Mouse (Mus musculus) heart, embryonic 16.5 days (tissue): ENCODE measurements at regions not wholly inside any gene's neighbourhood (a gene's known extent, or its start where the extent isn't known, plus 50 kb on each side); places are given as distances from the start of the nearest gene placed in this dataset.

ENCODE experiments used
- ATAC-seq: fragments of 200-750 bp; cut with Nextera tagmentation; replicated peaks from 2 replicates; pipeline ENCODE4 v1.8.0; 2017; ENCODE audit warnings: moderate number of reproducible peaks; ENCODE audit not compliant: insufficient read depth, low FRiP score; ENCODE audit errors: extremely low read depth
- H3K27ac ChIP-seq: fragments of 300-500 bp; sonication (generic); 2 replicates; pipeline ENCODE4 v1.5.1; 2014; ENCODE audit warnings: mild to moderate bottlenecking, low read length, control low read depth, moderate library complexity
- H3K27me3 ChIP-seq: fragments of 300-500 bp; sonication (generic); 2 replicates; pipeline ENCODE4 v1.6.1; 2014; ENCODE audit warnings: low read length, mixed read lengths; ENCODE audit not compliant: control insufficient read depth, insufficient read depth
- H3K36me3 ChIP-seq: fragments of 300-500 bp; sonication (generic); 2 replicates; pipeline ENCODE4 v1.6.1; 2014; ENCODE audit not compliant: control insufficient read depth, insufficient read depth
- H3K4me1 ChIP-seq: fragments of 300-500 bp; sonication (generic); 2 replicates; pipeline ENCODE4 v1.6.1; 2014; ENCODE audit warnings: low read length, mixed read lengths; ENCODE audit not compliant: control insufficient read depth, insufficient read depth
- H3K4me2 ChIP-seq: fragments of 300-500 bp; sonication (generic); 2 replicates; pipeline ENCODE4 v1.6.1; 2014; ENCODE audit warnings: low read depth, mild to moderate bottlenecking, control low read depth, low read length
- H3K4me3 ChIP-seq: fragments of 300-500 bp; sonication (generic); 2 replicates; pipeline ENCODE4 v1.5.1; 2014; ENCODE audit warnings: mild to moderate bottlenecking, control low read depth, low read length
- H3K9ac ChIP-seq: fragments of 300-500 bp; sonication (generic); 2 replicates; pipeline ENCODE4 v1.6.1; 2014; ENCODE audit warnings: low read length, control low read depth
- H3K9me3 ChIP-seq: fragments of 300-500 bp; sonication (generic); replicated peaks from 2 replicates; pipeline ENCODE4 v1.6.1; 2016; ENCODE audit warnings: low read length; ENCODE audit not compliant: control insufficient read depth
- WGBS: fragments of 180-500 bp; shearing (Covaris S2); extraction: QIAGEN DNeasy Blood & Tissue Kit; methylation state at CpG from one replicate; pipeline ENCODE4 v1.1.7; 2014; 5-methylcytosine and 5-hydroxymethylcytosine counted together

DNA sequence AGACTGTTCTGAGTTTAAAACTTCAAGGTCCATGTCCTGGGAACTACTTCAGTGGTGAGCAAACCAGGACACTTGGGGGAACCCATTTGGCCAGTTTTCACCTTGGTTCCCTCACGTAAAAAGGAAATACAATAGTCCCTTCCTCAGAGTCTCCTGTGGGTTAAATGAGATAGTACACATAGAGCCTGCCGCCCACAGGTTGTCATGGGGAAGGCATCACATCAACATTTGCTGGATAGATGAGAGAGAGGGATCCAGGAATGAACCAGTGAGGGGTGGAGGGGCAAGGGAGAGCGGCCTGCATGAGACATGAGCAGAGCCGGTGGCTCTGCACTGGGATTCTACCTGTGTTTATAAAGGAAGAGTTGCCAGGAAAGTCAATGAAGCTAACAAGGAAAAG, 201.5 kb downstream of the Pten start:
- no peaks in the 10 kb centered on the region for H3K9me3 ChIP-seq

DNA sequence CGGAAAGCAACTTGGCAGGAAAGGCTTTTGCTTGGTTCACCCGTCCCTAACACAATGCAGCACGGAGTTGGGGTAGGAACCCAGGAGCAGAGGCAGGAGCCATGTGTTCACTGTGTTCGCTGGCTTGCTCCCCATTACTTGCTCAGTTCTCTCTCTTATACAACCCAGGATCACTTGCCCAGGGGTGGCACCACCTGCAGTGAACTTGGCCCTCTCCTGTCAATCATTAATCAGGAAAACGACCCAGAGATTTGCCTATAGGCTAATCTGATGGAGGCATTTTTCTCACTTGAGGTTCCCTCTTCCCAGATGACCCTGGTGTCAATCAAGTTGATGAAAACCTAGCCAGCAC, 202.5 kb downstream of the Pten start:
- 0 out of 2 replicates have a peak, but pooled peaks cover 2% of the 10 kb centered on the region for H3K4me1 ChIP-seq
- H3K4me3 ChIP-seq = no peak overlapping the region
- no peaks in the 10 kb centered on the region for H3K36me3 ChIP-seq
- H3K9ac ChIP-seq = no peak overlapping the region
- no peaks in the 10 kb centered on the region; the same call in 1 of the 2 replicates for H3K27me3 ChIP-seq
- no peak overlapping the region for H3K4me2 ChIP-seq
- H3K9me3 ChIP-seq = no peaks in the 10 kb centered on the region
- ATAC-seq = no peak
- no peak overlapping the region for H3K27ac ChIP-seq
- WGBS = 62% methylated on average over 5 of the region's 5 CpGs

More for the DNA sequence above, 201.5 kb downstream of the Pten start:
- H3K27me3 ChIP-seq = no peaks in the 10 kb centered on the region; the same call in 1 of the 2 replicates
- 84% methylated on average over 4 of the region's 4 CpGs for WGBS
- ATAC-seq = no peak
- no peaks in the 10 kb centered on the region for H3K36me3 ChIP-seq
- no peak overlapping the region for H3K4me3 ChIP-seq
- H3K4me1 ChIP-seq = 0 out of 2 replicates have a peak, but pooled peaks cover 2% of the 10 kb centered on the region
- no peak overlapping the region for H3K4me2 ChIP-seq
- no peak overlapping the region for H3K27ac ChIP-seq
- H3K9ac ChIP-seq = no peak overlapping the region

GRCm38 (mm10) chr19:32960196-32960947, 203.1 kb downstream of the Pten start:
- no peaks in the 10 kb centered on the region for H3K9me3 ChIP-seq
- no peak overlapping the region for H3K4me2 ChIP-seq
- WGBS = 63% methylated on average over 9 of the region's 9 CpGs
- 0 out of 2 replicates have a peak, but pooled peaks cover 2% of the 10 kb centered on the region for H3K4me1 ChIP-seq
- H3K36me3 ChIP-seq = no peaks in the 10 kb centered on the region
- no peak overlapping the region for H3K9ac ChIP-seq
- ATAC-seq = no peak
- H3K27me3 ChIP-seq = no peaks in the 10 kb centered on the region; the same call in 1 of the 2 replicates
- no peak overlapping the region for H3K27ac ChIP-seq
- no peak overlapping the region for H3K4me3 ChIP-seq

DNA sequence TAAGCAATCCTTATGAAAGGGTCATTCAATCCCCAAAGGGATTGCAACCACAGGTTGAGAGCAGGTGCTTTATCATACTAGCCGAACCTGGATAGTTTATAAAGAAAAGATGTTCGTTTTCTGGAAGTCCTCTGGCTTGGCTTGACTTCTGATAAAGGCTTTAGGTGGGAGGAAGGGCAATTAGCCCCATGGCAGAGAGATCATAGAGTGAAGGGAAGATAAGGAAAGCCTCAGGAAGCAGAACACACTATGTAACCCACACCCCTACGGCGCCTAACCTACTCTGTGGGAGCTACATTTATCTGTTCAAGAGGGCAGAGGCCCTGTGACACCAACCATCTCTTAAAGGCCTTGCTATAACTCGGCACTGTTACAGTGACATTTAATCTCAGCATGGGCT, 204.2 kb downstream of the Pten start:
- ATAC-seq = no peak
- Histone ChIP-seq H3K4me1 (0 out of 2 replicates have a peak, but pooled peaks cover 2% of the 10 kb centered on the region), H3K9me3 (no peaks in the 10 kb centered on the region), H3K4me2 (no peak overlapping the region), H3K27ac (no peak overlapping the region), H3K9ac (no peak overlapping the region), H3K36me3 (no peaks in the 10 kb centered on the region), H3K27me3 (no peaks in the 10 kb centered on the region; the same call in 1 of the 2 replicates), H3K4me3 (no peak overlapping the region)
- WGBS = 49% methylated on average over 5 of the region's 5 CpGs

DNA sequence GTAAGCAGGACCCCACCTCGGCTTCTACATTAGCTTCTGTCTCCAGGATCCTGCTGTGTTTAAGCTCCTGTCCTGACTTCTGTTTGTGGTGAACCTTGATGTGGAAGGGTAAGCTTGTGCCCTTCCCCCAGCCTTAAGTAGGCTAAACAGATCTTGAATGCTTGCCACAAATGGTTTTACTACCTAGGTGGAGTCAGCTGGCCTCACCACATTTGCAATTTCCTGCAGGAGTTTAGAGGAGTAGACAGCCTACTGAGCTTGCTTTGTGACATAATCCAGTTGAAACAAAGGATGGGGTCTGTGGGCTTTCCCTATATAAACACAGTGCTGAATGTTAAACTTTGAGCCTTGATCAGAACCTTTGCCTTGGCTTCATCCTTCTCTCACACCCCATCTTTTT, 206.7 kb downstream of the Pten start:
- no peak overlapping the region for H3K9ac ChIP-seq
- 20% methylated on average over 1 of the region's 1 CpGs for WGBS
- 0 out of 2 replicates have a peak, but pooled peaks have one; percentile 23 for ATAC-seq
- H3K9me3 ChIP-seq = no peaks in the 10 kb centered on the region
- H3K4me1 ChIP-seq = no peaks in the 10 kb centered on the region
- H3K4me2 ChIP-seq = no peak overlapping the region
- H3K27ac ChIP-seq = no peak overlapping the region
- no peaks in the 10 kb centered on the region for H3K27me3 ChIP-seq
- no peaks in the 10 kb centered on the region for H3K36me3 ChIP-seq
- H3K4me3 ChIP-seq = no peak overlapping the region

GRCm38 (mm10) chr19:32965488-32965887, 208.2 kb downstream of the Pten start:
- H3K4me2 ChIP-seq = no peak overlapping the region
- H3K27me3 ChIP-seq = no peaks in the 10 kb centered on the region
- H3K9ac ChIP-seq = no peak overlapping the region
- H3K9me3 ChIP-seq = no peaks in the 10 kb centered on the region
- 65% methylated on average over 2 of the region's 2 CpGs for whole genome bisulfite sequencing
- ATAC-seq = no peak
- H3K4me1 ChIP-seq = no peaks in the 10 kb centered on the region
- H3K27ac ChIP-seq = no peak overlapping the region
- no peaks in the 10 kb centered on the region for H3K36me3 ChIP-seq
- H3K4me3 ChIP-seq = no peak overlapping the region

GRCm38 (mm10) chr19:32969213-32969776, 212.0 kb downstream of the Pten start:
- WGBS = 76% methylated on average over 7 of the region's 7 CpGs
- no peak overlapping the region for H3K27ac ChIP-seq
- H3K4me1 ChIP-seq = no peaks in the 10 kb centered on the region
- no peaks in the 10 kb centered on the region for H3K27me3 ChIP-seq
- H3K9ac ChIP-seq = no peak overlapping the region
- H3K36me3 ChIP-seq = no peaks in the 10 kb centered on the region
- no peak overlapping the region for H3K4me3 ChIP-seq
- no peaks in the 10 kb centered on the region for H3K9me3 ChIP-seq
- no peak overlapping the region for H3K4me2 ChIP-seq
- ATAC-seq = no peak

DNA sequence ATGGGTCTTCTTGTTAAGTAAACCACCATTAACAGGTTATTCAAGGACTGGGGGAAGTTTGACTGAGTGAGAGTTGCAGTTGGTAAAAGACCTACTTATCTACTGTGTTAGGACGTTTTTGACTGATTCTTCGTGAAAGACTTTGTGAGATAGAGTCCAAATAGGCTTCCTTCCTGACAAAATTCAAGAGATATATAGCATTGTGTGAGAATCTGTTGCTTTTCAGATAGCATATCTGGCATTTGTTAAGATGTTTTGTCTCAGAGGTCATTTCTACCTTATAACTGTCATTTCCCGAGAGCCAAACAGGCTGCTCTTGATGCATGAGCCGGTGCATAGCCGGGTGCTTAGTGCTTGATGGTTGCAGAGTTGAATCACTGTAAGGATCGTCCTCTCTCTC, 214.8 kb downstream of the Pten start:
- WGBS = 73% methylated on average over 6 of the region's 6 CpGs
- H3K4me2 ChIP-seq = no peak overlapping the region
- no peaks in the 10 kb centered on the region for H3K36me3 ChIP-seq

DNA sequence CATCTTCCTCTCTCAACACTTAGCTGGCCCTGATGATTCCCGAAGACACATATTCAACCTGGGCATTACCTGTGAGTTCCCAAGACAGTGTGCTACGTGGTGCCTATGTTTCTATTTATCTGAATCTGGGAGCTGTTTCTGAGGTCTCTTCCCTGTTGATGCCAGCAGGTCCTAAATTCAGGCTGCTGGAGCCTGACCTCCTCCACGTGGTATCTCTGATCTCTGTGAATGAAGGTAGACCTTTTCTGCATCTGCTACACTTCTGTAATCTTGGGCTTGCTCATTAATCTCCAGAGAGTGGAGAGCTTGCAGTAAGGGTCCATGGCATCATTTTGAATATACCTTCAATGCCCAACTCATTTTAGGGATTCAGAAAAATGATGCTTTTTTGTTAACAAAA, 215.8 kb downstream of the Pten start:
- WGBS = 82% methylated on average over 3 of the region's 3 CpGs
- no peaks in the 10 kb centered on the region for H3K27me3 ChIP-seq
- H3K4me3 ChIP-seq = no peak overlapping the region
- H3K9me3 ChIP-seq = no peaks in the 10 kb centered on the region
- no peak overlapping the region for H3K9ac ChIP-seq
- ATAC-seq = no peak
- H3K4me1 ChIP-seq = peaks cover 5% of the 10 kb centered on the region; the same call in 1 of the 2 replicates
- H3K36me3 ChIP-seq = no peaks in the 10 kb centered on the region
- H3K27ac ChIP-seq = no peak overlapping the region
- H3K4me2 ChIP-seq = no peak overlapping the region

More for the DNA sequence above, 214.8 kb downstream of the Pten start:
- no peaks in the 10 kb centered on the region for H3K27me3 ChIP-seq
- no peak overlapping the region for H3K9ac ChIP-seq
- no peaks in the 10 kb centered on the region for H3K9me3 ChIP-seq
- peaks cover 5% of the 10 kb centered on the region; the same call in 1 of the 2 replicates for H3K4me1 ChIP-seq
- no peak for ATAC-seq
- no peak overlapping the region for H3K4me3 ChIP-seq
- H3K27ac ChIP-seq = no peak overlapping the region
